Mouse (Mus musculus) Patski (cell line): ENCODE results near the gene Spred2. TPM values are rescaled to one million over a fixed set of nuclear protein-coding genes. Genes with fewer than 3 reads are reported as not detected.

Source experiments
- ATAC-seq: fragments of 100-300 bp; one replicate; pipeline ENCODE4 v1.8.0; 2021
- CTCF ChIA-PET: fragments of 350-600 bp; sonication (Branson Sonifier 250); formaldehyde crosslinking; loops from one replicate; lab custom pipeline; 2022; ENCODE audit warnings: inconsistent platforms; lab: Charles Lee
- POLR2A ChIA-PET: fragments of 350-600 bp; sonication (Branson Sonifier 250); formaldehyde crosslinking; loops from one replicate; lab custom pipeline; 2022; ENCODE audit warnings: antibody characterized with exemption, inconsistent platforms; lab: Charles Lee
- DNase-seq: peaks from one replicate; pipeline ENCODE4 v3.0.0-alpha.2; 2011; ENCODE audit warnings: low read depth, low spot score
- H3K27me3 ChIP-seq: fragments of 371-371 bp; one replicate; pipeline ENCODE4 v1.5.1; 2021
- CTCF ChIP-seq: fragments of 100-300 bp; IDR thresholded peaks from one replicate; pipeline ENCODE4 v1.5.1; 2021
- in situ Hi-C: fragments of 300-500 bp; cut with MboI; formaldehyde crosslinking; loops from 3 replicates; pipeline ENCODE4 v1.11.1; 2018; ENCODE audit warnings: low pct_unique_long_range_greater_than_20kb, mixed read lengths
- polyA plus RNA-seq: library from polyadenylated mRNA; unstranded; gene quantifications from one replicate; pipeline ENCODE4 v1.2.3, GENCODE M21; 2021

The Spred2 gene
- polyA plus RNA-seq, 1 experiment from 2014 or later, result 37.4 TPM

- ChIA-PET POLR2A (no interaction called here), CTCF (interaction anchor here (0.9 to 1.4 kb wide), 2 partner anchors 9 to 51 kb away, joined by 4 to 5 read pairs; no protein-coding TSS in a partner anchor)
- peak; percentile 33 for DNase-seq
- no peaks in the 10 kb centered on the region for H3K27me3 ChIP-seq
- in situ Hi-C loops, result no loop called here
- peak; percentile 73 for ATAC-seq
- no peak for TF ChIP-seq CTCF
Measured at GRCm38 (mm10) chr11:19977687-19978086, 53.5 kb downstream of the Spred2 start.

- in situ Hi-C loops, result no loop called here
- CTCF ChIA-PET, result no interaction called here
- no peak for TF ChIP-seq CTCF
- POLR2A ChIA-PET, result no interaction called here
- DNase-seq (peak; percentile 46), ATAC-seq (peak; percentile 79)
- H3K27me3 ChIP-seq, result no peaks in the 10 kb centered on the region
Measured at GRCm38 (mm10) chr11:19979338-19979737, 55.2 kb downstream of the Spred2 start.

- no peaks in the 10 kb centered on the region for H3K27me3 ChIP-seq
- POLR2A ChIA-PET, result no interaction called here
- DNase-seq (no peak), ATAC-seq (no peak)
- TF ChIP-seq CTCF, result no peak
- in situ Hi-C loops, result no loop called here
- CTCF ChIA-PET, result no interaction called here
Measured at GRCm38 (mm10) chr11:19982113-19982512, 57.9 kb downstream of the Spred2 start.

- in situ Hi-C loops, result no loop called here
- no peak for DNase-seq
- TF ChIP-seq CTCF, result no peak
- no peaks in the 10 kb centered on the region for H3K27me3 ChIP-seq
- no peak for ATAC-seq
- ChIA-PET CTCF (no interaction called here), POLR2A (interaction anchor here (0.7 kb wide), 1 partner anchor 90 kb away, joined by 4 read pairs; no protein-coding TSS in a partner anchor)
Measured at GRCm38 (mm10) chr11:19982779-19983178, 58.6 kb downstream of the Spred2 start.

- in situ Hi-C loops, result no loop called here
- ChIA-PET POLR2A (interaction anchor here (0.7 kb wide), 1 partner anchor 89 kb away, joined by 4 read pairs; no protein-coding TSS in a partner anchor), CTCF (no interaction called here)
- no peaks in the 10 kb centered on the region for H3K27me3 ChIP-seq
- DNase-seq, result no peak
- TF ChIP-seq CTCF, result no peak
- ATAC-seq, result no peak
Measured at GRCm38 (mm10) chr11:19983298-19983697, 59.1 kb downstream of the Spred2 start.

GRCm38 (mm10) chr11:19984029-19984428, 59.9 kb downstream of the Spred2 start:
- ATAC-seq, result no peak
- no peaks in the 10 kb centered on the region for H3K27me3 ChIP-seq
- POLR2A ChIA-PET, result interaction anchor here (0.6 kb wide), 1 partner anchor 51 kb away, joined by 3 read pairs; no protein-coding TSS in a partner anchor
- DNase-seq, result no peak
- CTCF ChIA-PET, result no interaction called here
- TF ChIP-seq CTCF, result no peak
- in situ Hi-C loops, result no loop called here

- CTCF ChIA-PET, result interaction anchor here (0.9 kb wide), 1 partner anchor 16 kb away, joined by 3 read pairs; no protein-coding TSS in a partner anchor
- in situ Hi-C loops, result no loop called here
Measured at GRCm38 (mm10) chr11:19985283-19985854, 61.2 kb downstream of the Spred2 start.

GRCm38 (mm10) chr11:19986443-19986861, 62.3 kb downstream of the Spred2 start:
- in situ Hi-C loops, result no loop called here
- TF ChIP-seq CTCF, result no peak
- POLR2A ChIA-PET, result no interaction called here
- no peaks in the 10 kb centered on the region for H3K27me3 ChIP-seq
- CTCF ChIA-PET, result no interaction called here
- no peak for DNase-seq
- peak; percentile 44 for ATAC-seq

More at GRCm38 (mm10) chr11:19985283-19985854, 61.2 kb downstream of the Spred2 start:
- no peak for TF ChIP-seq CTCF
- POLR2A ChIA-PET, result no interaction called here
- DNase-seq (no peak), ATAC-seq (no peak)
- H3K27me3 ChIP-seq, result no peaks in the 10 kb centered on the region

GRCm38 (mm10) chr11:19986871-19987755, 62.9 kb downstream of the Spred2 start:
- in situ Hi-C loops, result no loop called here
- ChIA-PET CTCF (interaction anchor here (0.8 to 1.1 kb wide), 2 partner anchors 10 to 70 kb away, joined by 3 read pairs; no protein-coding TSS in a partner anchor), POLR2A (interaction anchor here (0.6 to 1.1 kb wide), 3 partner anchors 61 to 1340 kb away, joined by 3 to 10 read pairs (median 3); no protein-coding TSS in a partner anchor)
- TF ChIP-seq CTCF, result no peak
- peak; percentile 38 for ATAC-seq
- no peaks in the 10 kb centered on the region for H3K27me3 ChIP-seq
- no peak for DNase-seq

GRCm38 (mm10) chr11:19987756-19988091, 63.5 kb downstream of the Spred2 start:
- in situ Hi-C loops, result no loop called here
- POLR2A ChIA-PET, result interaction anchor here (0.6 to 1.1 kb wide), 5 partner anchors 20 to 1339 kb away, joined by 3 to 10 read pairs (median 3); no protein-coding TSS in a partner anchor
- CTCF ChIA-PET, result interaction anchor here (0.8 to 1.1 kb wide), 2 partner anchors 10 to 70 kb away, joined by 3 read pairs; no protein-coding TSS in a partner anchor
- no peak for ATAC-seq
- TF ChIP-seq CTCF, result no peak
- no peaks in the 10 kb centered on the region for H3K27me3 ChIP-seq
- DNase-seq, result no peak
